Mouse (Mus musculus) liver, adult (tissue): ENCODE results near the gene Banp.

ENCODE experiments used
- GATA4 ChIP-seq: IDR thresholded peaks from 2 replicates; pipeline ENCODE4 v1.6.1; 2014; ENCODE audit warnings: mild to moderate bottlenecking, low read length; ENCODE audit not compliant: insufficient replicate concordance

Gene Banp

DNA sequence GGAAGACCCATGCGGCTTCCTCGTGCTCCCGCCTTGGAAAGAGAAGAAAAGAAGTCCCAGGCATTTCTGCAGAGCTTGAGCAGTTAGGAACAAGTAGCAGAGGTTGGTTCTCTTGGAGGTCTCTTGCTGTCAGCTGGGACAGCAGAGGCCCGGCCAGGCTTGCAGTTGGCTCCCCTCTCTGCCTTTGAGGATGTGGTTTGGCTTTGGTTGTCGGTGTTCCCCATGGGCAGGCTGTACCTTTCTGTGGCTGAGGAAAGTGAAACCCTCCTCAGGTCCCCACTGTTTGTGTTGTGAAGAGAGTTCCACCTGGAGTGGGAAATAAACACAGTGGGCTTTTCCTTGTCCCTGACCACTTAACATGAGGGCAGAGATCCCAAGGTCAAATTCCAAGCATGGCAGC is 58.8 kb downstream of the Banp start:
- TF ChIP-seq GATA4, result no peak

DNA sequence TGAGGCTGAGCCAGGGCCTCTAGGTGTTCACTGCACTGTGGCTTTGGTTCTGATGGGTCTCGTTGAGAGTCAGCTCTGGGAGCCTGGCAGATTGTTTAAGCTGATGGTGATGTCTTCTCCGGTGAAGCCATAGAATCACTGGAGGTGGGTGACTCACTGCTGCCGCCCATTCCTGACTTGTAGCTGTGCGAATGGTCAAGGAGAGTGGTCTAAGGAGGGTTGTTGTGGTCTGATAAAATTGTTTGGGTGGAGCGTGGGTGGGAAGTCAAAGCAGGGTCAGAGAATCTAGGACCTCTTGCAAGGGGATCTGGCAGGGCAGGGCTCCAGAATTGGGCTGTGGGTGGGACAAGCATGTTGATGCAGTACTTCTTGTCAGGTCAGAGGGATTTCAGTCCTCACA is 61.1 kb downstream of the Banp start:
- no peak for TF ChIP-seq GATA4

DNA sequence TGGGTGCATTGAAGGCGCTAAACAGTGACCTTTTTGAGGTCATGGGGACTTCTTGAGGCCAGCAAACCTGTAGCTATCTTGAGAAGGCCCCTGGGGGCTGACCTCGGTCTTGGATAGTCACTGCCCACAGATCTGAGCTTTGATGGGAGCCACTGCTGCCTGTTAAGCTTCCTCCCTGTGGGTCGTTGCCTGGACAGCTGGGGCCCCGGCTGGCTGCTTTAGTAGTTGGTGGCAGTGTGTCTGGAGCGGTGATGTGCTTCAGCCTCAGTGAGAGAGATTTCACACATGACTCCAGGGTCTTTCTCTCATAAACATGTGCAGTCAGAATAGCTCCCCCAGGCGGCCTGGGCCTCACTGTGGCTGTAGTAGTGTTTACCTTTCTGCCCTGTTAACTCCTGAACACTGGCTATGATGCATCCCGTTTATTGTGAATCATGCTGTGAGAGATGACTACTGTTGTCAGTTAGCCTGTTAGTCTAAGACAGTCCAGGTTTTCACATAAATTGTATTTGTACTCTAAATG is 61.6 kb downstream of the Banp start:
- TF ChIP-seq GATA4, result no peak

DNA sequence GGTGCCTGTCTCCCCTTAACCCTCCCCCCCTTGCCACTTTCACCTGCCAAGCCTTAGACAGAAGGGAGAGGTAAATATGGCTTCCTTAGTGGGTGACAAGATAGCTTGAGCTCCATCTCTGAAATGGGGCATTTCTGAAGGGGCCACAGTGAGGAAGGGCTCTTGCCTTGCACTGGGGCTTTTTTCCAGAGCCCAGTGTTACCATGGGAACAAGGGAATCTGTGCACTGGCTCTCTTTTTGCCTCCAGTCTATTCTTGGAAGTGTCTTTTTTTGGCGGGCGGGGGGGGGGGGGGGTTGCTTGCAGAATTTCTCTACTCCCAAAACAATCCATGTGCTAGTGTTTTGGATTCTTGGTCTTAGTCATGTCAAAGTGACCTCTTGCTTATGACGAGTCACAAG is 65.1 kb downstream of the Banp start:
- no peak for TF ChIP-seq GATA4

DNA sequence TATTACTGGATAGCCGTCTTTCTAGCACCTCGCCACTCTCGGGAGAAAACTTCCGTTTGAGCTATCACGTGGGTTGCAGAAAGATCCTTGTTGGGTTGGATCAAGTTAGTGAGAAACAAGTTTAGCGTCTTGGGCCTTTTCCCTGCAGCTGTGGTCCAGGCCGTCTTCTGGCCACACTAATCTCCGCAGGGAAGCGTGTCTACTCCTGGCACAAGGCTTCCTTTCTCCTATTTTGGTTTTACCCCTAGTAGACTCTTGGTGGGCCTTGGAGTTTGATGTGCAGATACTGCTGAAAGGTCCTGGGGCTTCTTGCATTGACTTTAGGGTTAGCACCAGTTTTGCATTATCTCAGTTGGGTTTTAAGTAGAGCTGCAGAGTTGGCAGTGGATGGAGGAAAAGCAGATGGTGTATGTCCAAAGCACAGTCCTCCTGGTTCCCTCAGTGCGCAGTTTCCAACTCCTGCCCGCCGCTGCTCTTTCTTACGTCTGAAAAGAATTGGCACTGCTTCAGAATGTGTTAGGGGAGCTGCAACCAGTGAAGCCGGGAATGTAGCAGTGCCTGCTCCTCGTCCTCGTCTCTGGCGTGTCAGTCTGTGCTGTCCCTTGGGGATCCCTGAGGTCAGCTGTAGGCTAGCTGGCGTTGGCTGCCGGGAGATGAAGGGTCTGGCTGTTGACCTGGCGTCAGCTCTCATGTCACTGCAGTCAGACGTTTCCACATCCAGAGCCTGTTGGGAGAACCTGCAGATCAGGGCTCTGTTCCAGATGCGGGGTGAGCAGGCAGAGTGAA is 68.7 kb downstream of the Banp start:
- TF ChIP-seq GATA4, result no peak

DNA sequence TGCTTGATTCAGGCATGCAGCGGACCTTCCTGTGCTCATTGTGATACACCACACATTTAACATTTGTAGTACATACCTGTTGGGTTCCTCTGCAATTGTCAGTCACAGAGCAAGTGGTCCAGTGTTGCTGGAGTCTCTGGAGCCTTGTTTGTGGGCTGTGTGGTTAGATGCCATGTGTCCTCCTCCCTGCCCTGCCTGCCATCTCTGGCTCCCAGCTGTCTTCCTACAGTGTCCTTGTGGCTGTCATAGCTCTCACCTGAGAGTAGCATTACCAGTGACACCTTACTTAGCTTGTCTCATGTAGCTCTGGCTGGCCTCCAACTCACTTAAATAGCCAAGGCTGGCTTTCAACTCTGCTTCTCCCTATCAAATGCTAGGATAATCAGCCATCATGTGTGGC is 69.6 kb downstream of the Banp start:
- TF ChIP-seq GATA4, result no peak

DNA sequence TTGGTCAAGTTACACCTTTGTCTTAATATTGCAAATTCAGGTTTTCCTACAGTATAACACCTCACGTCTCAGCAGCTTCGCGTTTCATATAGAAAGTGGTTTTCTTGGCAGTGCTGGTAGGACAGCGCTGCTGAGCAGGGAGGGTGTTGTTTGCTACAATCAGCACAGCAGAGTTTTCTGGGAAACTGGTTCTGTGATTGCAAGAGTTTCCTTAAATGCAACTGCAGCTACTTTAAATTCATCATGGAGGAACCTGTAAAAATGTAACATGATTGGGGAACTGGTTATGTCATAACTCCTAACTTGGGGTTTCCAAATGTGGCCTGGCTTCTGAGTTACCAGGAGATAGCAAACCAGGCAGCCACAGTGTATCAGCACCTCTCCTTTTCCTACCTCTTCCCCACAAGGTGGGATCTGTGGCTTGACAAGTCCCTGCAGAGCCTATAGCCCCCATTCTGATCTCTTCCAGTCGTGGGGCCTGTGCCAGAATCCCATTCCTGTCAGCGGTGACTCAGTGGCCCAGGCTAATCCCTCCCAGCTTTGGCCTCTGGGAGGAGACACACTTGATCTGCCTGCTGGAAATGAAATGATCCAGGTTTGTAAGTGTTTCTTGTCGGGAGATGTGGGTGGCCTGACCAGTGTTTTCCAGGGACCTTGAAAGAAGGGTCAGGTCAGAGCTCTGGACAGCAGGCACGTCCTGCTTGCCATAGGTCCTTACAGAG is 70.7 kb downstream of the Banp start:
- TF ChIP-seq GATA4, result no peak

DNA sequence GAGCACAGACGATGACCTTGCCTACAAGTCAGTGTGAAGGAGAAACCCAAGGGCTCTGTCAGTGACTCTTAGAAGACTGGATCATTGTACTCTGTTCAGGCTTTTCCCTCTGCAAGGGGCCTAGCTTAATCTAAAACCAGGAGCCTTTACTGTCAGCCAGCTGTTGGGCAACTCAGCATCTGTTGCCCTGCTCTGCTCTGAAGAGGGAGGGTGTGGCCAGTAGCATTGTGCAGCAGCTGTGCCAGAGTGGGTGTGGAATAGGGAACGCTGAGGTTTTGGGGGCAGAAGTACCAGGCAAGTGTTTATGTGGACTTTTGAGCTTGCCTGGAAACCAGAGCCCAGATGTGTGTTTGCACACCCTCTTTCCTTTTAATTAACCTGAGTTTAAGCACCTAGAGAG is 72.2 kb downstream of the Banp start:
- no peak for TF ChIP-seq GATA4

DNA sequence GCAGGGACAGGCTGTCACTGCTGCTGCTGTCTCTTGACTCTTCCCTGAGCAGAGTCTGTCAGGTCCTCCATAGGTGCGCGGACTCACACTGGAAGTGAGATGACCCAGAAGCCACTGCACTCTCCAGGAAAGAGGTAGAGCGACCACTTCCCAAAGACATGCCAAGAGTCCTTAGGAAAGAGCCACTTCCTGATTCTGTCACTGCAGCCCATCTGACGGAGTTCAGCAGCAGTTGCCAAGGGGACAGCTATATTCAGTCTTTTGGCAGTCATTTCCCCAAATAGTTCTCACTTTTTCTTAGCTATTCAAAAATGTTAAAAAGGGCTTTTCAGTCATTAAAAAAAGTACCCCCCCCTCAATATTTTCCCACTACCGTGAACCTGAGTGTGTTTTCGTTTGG is 72.7 kb downstream of the Banp start:
- TF ChIP-seq GATA4, result no peak

DNA sequence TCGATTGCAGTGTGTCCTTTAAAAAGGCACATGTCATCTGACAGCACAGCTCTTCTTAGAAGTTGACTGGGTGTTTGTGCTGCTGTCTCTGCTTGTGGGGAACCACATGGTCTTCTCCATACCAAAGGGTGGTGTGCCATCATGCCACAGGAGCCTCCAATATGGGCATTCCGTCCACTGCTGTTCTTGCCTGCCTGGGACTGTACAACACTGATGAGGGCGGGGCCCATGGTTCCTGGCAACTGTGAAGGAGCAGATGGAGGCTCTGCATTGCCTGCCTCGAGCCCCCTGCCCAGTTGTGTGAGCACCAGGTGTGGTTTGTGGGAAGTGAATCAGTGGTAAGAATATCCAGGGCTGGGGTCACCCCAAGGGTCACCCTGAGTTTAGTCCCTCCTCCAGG is 73.2 kb downstream of the Banp start:
- TF ChIP-seq GATA4, result no peak

DNA sequence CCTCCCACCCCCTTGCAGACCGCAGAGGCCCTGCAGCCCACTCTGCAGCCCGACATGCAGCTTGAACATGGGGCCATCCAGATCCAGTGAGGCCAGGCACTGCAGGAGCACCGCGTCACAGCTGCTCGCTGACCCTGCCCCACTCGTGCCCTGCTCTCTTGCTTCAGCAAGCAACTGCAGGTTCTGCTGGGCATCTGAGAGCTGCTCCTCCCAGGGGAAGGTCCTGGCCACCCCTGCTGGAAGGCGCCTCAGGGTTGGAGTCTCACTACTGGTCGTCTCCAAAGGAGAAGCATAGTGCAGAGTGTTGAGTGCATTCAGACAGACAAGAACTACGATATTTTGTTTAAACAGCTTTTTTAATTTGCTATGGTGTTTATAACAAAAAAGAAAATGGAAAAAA is 76.0 kb downstream of the Banp start:
- TF ChIP-seq GATA4, result no peak

DNA sequence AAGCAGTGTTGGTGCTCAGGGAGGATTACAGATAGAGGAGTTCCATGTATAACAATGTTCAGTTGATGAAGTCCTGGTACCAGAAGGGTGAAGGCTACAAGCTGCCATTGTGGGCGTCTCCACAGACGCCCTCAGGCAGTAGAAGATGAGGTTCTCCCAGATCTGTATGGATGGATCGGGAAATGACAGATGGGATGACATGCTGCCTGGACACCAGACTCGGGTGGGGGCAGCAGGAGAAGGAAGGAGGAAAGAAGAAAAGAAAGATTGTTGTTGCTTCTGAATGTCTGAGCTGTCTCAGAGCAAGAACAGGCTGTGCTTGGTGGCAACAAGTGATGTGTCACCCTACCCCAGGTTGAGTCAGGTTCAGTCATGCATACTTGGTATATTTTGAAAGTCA is 78.6 kb downstream of the Banp start:
- TF ChIP-seq GATA4, result no peak

DNA sequence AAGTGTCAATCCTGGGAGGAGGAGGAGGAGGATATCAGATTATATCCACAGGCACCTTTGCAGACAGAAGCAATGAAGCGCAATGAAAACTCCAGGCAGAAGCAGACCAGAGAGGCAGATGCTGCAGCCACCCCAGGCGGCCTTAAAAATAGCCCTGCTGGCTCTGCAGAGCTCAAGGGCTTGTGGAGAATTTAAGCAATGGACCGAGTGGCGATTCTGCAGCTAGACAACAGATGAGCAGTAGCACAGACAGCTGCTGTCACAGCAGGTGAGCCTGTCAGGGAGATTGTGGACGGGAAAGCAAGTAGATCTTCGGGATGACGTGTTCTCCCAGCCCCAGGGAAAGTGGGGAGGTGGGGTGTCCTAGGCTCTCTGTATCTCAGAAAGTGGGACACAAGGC is 81.4 kb downstream of the Banp start:
- TF ChIP-seq GATA4, result no peak

DNA sequence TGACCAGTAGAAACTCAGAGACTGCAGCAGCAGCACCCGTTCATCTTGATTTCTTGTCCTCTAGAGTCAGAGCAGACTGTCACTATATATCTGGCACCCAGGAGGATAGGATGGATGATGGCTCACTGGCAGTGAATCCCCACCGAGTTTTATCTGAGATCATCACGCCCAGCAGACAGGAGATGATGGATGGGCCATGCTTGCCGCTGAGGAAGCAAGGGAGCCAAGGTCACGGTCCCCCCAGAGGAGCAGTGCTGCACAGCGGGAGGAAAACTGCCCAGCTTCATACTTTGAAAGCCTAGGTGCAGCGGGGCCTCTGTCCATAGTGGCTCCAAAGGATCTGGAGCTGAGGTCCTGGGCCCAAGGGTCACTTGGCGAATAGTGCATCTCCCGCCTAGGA is 83.2 kb downstream of the Banp start:
- TF ChIP-seq GATA4, result no peak

DNA sequence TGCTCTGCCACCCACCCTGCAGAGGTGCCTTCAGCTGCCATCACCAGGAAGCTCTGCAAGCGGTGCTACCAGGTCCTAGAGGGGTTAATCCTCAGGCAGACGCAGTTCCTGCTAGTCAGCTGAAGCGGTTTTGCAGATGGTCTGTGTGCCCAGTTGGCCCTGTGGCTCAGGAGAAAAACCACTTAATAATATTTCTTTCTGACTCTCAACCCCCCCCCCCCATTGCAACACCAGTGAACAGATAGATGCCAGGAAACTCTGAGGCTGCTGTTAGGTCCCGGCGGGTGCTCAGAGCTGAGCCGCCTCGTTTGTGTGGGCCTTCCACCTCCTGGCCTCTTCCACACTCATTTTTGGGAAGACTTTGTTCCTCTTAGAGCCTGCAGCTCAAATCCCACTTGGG is 86.0 kb downstream of the Banp start:
- TF ChIP-seq GATA4, result no peak

DNA sequence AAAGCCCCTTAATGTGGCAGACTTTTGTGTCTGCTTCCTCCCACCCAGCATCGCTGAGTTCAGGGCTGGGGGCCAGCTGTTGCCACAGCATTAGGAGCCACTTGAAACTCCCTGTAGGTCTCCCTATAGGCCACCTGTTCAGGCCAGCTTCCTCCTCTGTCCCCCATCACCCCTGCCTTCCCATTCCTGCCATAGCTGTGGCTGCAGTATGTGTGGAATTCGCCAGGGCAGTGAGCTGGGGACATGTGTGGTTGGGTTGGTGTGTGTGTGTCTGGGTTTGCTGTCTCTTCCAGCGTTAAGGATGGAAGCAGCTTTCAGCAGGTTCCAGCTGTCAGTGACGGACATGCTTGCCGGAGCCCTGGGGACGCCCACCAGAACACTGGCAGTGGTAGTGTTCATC is 86.8 kb downstream of the Banp start:
- no peak for TF ChIP-seq GATA4

DNA sequence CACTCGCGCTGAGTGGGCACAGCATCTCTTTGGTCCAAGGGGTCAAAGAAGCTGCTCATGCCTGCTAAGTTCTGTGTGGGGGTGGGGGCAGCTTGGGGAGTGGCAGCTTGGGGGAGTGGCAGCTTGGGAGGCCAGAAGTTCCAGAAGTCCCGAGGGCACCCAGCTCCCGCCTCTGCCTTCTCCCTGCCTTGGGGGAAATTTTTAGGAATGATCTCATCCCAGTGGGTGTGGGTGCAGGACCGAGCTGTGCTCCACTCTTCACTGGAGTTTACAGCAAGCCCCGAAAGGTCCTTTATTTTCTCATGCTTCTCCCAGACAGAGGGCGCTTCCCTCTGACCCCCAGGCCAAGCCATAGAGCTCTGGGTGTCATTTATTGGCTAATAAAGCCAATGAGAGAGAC is 87.7 kb downstream of the Banp start:
- no peak for TF ChIP-seq GATA4

DNA sequence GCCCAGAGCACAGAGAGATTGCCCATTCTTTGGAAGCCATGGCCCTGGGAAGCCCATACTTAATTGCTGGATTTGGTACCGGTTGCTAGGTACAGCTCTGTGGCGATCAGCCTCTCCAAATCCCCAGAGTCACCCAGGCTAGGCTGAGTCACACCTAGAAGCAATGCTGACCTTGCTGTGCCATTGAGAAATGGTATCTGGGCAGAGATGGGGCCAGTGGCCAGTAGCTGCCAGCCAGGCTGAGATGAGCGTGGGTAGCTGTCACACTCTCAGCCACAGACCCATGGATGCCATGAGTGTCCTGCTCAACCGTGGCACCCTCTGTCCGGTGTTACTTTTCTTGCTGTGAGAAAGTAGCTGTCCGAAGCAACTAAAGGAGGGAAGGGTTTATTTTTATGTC is 88.5 kb downstream of the Banp start:
- no peak for TF ChIP-seq GATA4
